Mouse (Mus musculus) urinary bladder, postnatal 4 days (tissue): ENCODE results near the gene Aph1b.

Experiments
- DNase-seq, 2 experiments: peaks; one replicate each; pipeline ENCODE4 v3.0.0; 2021 to 2022; ENCODE audit warnings: low spot score in 2 of 2

Gene Aph1b

DNA sequence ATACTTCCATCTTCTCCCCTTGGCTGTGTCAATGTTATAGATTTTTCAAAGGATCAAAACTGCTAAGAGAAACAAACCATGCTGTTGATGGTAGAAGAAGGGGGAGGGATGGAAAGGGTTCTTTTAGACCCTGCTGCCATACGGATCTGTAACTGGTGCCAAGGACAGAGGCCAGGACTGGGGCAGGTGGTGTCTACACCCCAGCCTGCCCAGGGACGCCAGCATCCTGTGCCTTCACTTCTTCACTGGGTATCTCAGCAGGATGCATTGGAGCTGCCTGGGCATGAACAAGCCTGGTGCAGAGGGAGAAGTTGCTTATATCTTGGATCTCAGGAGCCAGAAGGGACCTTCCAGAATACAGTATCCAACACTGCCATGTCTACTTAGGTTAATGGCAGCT lies 50.8 kb downstream of the Aph1b start:
- DNase-seq, result no peak

DNA sequence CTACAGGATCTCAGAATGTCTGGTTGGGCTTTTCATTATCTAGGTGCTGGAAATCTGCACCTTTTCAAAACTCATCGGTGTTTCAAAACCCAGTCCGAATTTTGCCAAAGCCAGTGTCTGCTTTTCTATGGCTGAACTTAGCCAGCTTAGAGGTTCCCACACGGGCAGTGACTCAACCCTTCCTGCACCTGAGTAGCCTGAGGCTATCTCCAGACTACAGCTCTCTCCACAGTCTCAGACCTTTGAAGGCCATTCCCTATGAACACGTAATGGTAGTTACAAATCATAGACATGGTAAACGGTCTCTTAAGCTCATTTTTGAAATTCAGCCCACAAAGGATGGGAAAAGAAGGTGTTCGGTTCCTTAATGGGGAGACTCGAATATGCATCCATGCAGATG lies 55.8 kb downstream of the Aph1b start:
- DNase-seq, result no peak

DNA sequence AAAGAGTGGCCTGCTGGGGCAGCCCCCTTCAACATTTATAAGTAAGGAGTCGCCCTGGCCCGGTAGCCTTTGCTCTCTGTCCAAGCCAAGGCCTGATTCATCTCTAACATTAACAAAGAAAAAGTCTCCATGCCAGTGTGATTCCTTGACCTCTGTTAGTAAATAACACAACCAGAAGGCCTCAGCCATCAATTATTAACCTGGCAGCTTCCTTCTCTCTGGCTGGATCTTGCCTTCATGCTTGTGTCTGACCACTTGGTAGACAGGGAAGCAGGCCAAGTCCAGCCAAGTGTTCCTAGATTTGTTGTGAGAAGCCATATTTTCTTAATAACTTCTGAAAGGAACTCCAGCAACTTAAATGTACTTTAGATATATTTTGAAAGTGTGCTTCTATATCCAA lies 58.7 kb downstream of the Aph1b start:
- no peak for DNase-seq

DNA sequence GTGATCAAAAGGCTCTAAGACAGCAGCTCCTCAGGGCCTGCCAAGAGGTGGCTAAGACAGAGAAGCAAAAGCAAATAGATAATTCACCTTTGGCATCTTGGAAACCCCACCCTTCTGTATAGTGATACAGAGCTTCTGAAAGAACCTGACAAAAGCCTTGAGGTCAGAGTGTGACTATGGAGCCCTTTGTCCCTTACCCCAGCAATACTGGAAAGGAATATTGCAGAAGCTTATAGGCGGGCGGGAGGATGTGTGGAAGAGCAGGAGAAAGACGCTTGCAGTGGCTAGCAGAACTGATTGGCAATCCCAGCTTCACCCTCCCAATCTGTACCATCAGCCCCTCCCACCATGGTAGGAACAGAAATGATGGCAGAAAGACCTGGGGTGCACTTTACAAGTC lies 59.3 kb downstream of the Aph1b start:
- DNase-seq, result no peak

DNA sequence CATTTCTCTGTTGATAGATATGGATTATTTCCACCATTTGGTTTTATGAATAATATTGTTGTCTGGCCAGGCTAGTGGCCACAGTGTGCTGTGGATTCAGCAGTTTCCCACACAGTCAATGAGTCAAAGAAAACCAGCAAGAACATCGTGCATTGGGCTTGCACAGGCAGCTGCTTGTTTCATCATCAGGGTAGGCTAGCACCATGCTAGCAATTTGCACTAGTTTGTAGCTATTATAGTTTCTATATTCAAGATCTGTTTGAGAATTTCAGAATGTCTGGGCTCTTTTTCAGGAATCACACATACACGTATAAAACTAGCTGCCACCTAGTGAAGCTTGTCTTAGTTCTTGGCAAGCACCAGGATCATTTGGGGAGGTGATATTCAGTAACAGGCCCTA lies 60.2 kb downstream of the Aph1b start:
- DNase-seq, result no peak

DNA sequence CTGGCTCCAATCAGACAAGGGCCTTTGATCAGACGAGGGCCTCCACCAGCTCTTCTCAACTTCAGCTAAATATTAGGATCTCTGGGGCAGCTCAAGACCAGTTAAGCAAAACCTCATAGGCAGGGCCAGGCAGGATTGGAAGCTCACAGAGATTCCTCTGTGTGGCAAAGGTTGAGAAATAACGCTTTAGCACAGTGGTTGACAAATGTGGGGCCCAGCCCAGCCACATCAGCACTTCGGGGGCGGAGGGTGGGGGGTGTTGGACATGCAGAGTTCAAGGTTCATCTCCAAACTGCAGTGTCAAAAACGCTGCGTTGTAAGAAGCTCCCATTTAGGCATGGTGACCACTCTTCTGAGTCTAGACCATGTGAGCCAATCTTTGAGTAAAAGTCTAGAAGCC lies 60.7 kb downstream of the Aph1b start:
- no peak for DNase-seq

DNA sequence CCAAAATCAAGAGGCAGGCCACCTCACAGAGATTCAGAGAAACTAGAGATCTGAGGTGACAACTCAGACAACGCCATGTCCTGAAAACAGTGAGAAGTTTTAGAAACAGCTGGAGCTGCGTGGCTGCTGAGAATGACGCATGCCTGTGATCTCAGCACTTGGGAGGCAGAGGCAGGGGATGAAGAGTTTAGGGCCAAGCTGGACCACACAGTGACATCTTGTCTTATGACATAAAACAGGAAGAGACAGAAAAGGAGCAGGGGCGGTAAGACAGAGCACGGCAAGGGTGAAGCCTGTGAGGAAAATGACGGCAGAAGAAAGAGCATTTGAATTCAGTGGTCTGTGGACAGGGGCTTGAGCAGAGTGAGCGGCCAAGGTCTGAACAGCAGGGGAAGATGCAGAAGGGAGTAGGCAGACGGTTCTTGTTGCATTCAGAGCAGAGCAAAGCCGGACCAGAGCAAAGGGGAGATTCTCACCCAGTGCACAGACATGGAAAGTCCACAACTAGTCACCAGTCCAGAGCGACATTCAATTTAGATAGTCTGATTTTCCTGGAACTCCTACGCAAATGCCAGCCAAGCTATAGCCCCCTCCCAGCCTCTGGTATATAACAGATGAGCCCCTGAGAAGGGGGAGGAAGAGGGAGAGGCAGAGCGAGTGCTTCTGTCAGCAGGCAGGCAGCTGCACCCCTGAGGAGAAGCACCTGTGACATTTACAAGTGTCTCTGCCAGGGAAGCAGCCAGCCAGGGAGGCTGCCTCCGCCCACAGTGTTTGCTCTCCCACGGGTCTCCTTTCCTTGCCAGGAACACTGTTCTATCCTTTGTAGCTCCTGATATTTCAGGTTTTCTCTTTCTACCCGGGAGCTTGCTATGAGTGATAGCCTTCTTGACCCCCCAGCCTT lies 62.2 kb downstream of the Aph1b start:
- no peak for DNase-seq

DNA sequence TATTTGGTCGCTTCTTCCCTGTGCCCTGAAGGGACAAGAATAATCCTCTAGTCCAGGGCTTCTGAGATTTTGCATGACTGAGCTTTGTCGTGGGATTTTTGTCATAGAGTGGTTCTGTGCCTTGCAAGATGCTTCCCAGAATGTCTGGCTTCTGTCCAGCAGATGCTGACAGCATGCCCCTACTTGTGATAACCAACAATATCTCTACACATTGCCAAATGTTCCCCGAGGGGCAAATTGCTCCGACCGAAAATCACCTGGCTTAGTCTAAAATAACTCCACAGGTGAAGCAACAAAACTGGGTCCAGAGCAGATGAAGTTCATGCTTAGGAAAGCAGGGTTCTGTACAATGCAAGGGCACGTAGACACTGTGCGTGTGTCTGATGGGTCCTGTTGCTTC lies 64.0 kb downstream of the Aph1b start:
- no peak for DNase-seq

DNA sequence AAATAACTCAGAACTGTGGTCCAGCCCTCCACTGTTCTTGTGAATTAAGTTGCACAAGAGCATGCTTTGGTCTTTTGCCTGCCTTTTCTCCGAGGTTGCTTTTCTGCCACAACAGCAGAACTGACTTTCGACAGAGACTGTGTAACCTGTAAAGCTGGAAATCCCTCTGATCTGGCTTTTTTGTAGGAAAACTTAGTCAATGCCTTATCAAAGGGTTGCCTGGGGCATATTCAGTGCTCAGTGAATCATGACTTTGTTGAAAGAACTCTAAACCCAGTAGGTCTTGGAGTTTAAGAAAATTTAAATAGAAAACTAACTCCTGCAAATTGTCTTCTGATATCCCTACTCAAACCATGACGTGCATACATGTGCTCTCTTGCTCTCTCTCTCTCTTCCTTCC lies 64.7 kb downstream of the Aph1b start:
- DNase-seq, result no peak

DNA sequence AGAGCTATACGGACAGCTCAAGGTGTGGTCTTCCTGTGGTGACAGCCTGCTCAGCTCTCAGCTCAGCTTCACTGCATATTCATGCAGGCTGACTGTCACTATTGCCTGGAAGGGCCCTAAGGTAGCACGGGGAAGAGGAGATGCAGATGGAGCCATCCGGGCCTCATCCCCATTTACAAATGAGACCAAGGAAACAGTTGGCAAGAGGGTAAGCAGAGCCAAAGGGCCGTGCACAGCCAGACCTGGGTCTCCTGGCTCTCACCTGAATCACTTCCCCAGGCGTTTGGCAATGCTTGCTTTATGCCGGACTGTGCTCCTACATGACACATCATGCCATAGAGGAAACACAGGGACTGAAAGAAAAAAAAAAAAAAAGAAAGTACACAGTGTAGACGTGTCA lies 68.0 kb downstream of the Aph1b start:
- DNase-seq, result no peak

DNA sequence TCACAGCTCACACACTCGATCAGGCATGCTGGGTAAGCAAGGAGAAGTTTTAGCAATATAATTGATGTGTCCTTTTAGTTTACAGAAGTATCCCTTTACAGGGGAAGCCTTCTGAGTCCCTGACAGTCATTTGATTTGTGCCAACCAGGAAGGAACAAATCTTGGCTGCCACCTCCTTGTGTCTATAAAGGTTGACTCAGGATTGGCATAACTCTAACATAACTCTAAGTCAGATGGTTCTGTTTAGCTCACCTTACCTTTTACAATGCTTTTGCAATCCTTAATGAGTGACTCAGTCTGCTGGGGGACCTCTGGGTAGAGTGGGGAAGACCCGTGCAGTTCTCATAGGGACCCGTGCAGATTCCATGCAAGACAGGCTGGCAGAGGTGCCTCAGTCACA lies 69.7 kb downstream of the Aph1b start:
- DNase-seq, result no peak
